Mouse (Mus musculus): ENCODE measurements around the gene Gne. TPM values are rescaled to one million over a fixed set of nuclear protein-coding genes. Genes with fewer than 3 reads are reported as not detected.

Gne gene
- polyA plus RNA-seq, 1 experiment from 2014 or later, result 33.1 TPM

DNA sequence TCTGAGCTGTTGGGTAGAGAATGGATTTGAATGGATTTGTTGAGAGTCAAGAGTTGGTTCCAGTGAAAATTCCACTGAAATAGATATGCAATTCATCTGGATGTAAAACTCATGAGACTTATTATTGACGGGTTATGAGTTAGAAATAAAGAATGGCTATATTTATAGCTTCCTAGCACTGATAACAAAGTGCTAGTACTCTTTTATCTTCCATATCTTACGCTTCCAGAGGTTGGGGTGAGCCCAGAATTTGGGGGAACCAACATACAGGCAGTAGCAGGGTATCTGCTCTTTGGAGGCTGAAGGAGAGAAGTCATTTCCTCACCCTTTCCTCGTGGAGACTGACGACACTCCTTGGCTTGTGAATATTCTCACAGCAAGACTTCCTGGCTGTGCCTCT is 9.6 kb downstream of the Gne start:
- Histone ChIP-seq H3K4me3 (ENCODE audit: low read depth, low read length) (no peak overlapping the region), H3K4me1 (ENCODE audit: insufficient read depth, low read depth, low read length) (no peaks in the 10 kb centered on the region; the same call in 1 of the 2 replicates), H3K27ac (ENCODE audit: low read length) (no peak overlapping the region), H3K36me3 (ENCODE audit: insufficient read depth, low read length) (no peaks in the 10 kb centered on the region), H3K9me3 (ENCODE audit: low read length) (no peaks in the 10 kb centered on the region), H3K4me2 (replicated peaks; ENCODE audit: low read depth, low read length) (no peak overlapping the region), H3K27me3 (replicated peaks; ENCODE audit: insufficient read depth, low read length) (no peaks in the 10 kb centered on the region), H3K9ac (replicated peaks; ENCODE audit: low read depth) (no peak overlapping the region)
- no peak for TF ChIP-seq CTCF (IDR thresholded peaks at IDR 0.05)
- no peak for TF ChIP-seq EP300 (IDR thresholded peaks at IDR 0.05)
- no peak for ATAC-seq
- 69% methylated on average over 4 of the region's 4 CpGs for WGBS
- DNase-seq (ENCODE audit: low spot score), result no peak

DNA sequence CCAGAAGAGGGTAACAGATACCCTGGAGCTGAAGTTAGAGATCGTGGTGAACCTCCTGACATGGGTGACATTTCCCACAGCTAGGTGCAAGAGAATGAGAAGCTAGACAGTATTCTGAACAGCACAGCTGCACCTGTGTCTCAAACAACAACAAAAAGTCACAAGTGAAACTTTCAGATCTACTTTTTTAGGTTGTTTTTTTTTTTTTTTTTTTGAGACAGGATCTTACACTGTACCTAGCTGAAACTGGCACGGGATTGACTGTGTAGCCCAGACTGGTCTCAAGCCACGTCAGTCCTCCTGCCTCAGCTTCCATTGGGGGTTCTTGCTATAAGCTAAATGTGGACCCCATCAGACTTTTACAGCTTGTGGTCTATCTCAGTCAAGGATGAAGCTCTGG is 10.2 kb downstream of the Gne start:
- no peak overlapping the region for H3K4me2 ChIP-seq (replicated peaks; ENCODE audit: low read depth, low read length)

DNA sequence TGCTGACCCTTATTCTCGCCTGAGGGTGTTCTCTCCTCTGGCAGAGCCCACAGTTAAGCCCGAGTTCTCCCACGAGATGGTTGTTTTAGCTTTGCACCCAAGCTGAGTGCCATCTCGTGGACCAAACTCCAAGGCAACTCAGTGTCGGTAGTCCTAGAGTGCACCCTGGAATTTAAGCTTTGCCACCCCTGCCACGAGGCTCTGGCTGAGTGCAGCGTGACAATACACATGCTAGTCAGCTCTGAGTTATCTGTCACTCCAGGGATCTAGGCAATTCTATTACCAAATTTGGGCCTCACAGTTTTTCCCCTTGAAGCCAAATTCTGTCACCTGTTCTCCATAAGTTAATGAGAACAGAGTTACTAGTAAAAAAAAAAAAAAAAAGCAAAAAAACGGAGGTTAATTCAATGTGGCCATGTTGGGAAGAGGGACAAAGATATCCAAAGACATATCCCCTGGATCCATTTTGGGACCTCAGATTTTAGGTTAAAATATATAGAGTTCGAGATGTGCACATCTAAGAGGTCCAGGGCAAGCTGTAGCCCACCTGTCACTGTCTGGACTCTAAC is 11.0 kb downstream of the Gne start:
- Histone ChIP-seq H3K9me3 (ENCODE audit: low read length) (no peaks in the 10 kb centered on the region), H3K27me3 (replicated peaks; ENCODE audit: insufficient read depth, low read length) (no peaks in the 10 kb centered on the region), H3K36me3 (ENCODE audit: insufficient read depth, low read length) (no peaks in the 10 kb centered on the region), H3K4me3 (ENCODE audit: low read depth, low read length) (peak overlapping the region; percentile 85), H3K4me1 (ENCODE audit: insufficient read depth, low read depth, low read length) (no peaks in the 10 kb centered on the region; the same call in 1 of the 2 replicates), H3K9ac (replicated peaks; ENCODE audit: low read depth) (peak overlapping the region; percentile 77), H3K27ac (ENCODE audit: low read length) (peak overlapping the region; percentile 92), H3K4me2 (replicated peaks; ENCODE audit: low read depth, low read length) (peak overlapping the region; percentile 97)
- TF ChIP-seq EP300 (IDR thresholded peaks at IDR 0.05) (no peak), CTCF (IDR thresholded peaks at IDR 0.05) (no peak)
- peak; percentile 54 for ATAC-seq
- no peak for DNase-seq (ENCODE audit: low spot score)
- 11% methylated on average over 9 of the region's 9 CpGs for WGBS

More for the DNA sequence above, 10.2 kb downstream of the Gne start:
- H3K27ac ChIP-seq (ENCODE audit: low read length), result no peak overlapping the region
- no peak overlapping the region for H3K9ac ChIP-seq (replicated peaks; ENCODE audit: low read depth)
- ATAC-seq (no peak), DNase-seq (ENCODE audit: low spot score) (no peak)
- no peaks in the 10 kb centered on the region for H3K27me3 ChIP-seq (replicated peaks; ENCODE audit: insufficient read depth, low read length)
- H3K4me1 ChIP-seq (ENCODE audit: insufficient read depth, low read depth, low read length), result no peaks in the 10 kb centered on the region; the same call in 1 of the 2 replicates
- H3K4me3 ChIP-seq (ENCODE audit: low read depth, low read length), result no peak overlapping the region
- no peaks in the 10 kb centered on the region for H3K9me3 ChIP-seq (ENCODE audit: low read length)
- H3K36me3 ChIP-seq (ENCODE audit: insufficient read depth, low read length), result no peaks in the 10 kb centered on the region
- WGBS, result 78% methylated on average over 3 of the region's 3 CpGs
- no peak for TF ChIP-seq EP300 (IDR thresholded peaks at IDR 0.05)
- no peak for TF ChIP-seq CTCF (IDR thresholded peaks at IDR 0.05)

DNA sequence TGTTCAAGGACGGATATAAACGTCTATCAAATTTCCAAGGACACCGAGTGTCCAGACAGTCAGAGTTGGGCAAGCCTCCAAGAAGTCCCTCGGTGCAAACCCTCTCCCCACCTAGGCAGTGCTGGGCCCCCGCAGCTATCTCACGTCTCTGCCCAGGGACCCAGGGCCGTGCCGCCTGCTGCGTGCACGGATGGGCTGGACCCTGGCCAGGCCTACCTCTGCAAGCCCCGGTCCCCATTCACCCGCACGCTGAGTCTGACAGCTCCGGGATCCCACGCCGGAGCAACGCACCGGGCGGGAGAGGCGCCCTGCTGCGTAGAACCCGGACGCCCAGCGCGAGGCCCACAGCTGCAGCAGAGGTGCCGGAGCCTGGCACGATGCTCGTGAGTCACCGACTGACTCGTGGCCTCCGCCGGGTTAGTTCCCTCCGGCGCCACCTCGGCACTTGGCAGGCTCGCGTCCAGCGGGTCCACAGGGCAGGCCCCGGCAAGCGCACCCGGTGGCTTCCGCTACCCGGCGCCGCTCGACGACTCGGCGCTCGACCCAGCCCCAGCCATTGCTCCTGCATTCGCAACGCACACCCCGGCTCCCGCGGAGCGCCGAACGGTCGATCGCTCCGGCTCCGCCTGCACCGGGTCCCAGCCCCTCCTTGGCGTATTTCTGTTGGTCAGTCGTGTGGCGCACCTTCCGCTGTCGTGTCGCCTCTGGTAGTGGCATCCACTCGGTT is 11.7 kb downstream of the Gne start:
- H3K9ac ChIP-seq (replicated peaks; ENCODE audit: low read depth), result peak overlapping the region; percentile 77
- WGBS, result under 1% methylated on average over 63 of the region's 70 CpGs
- DNase-seq (ENCODE audit: low spot score) (peak; percentile 94), ATAC-seq (peak; percentile 97)
- peak overlapping the region; percentile 92 for H3K27ac ChIP-seq (ENCODE audit: low read length)
- TF ChIP-seq EP300 (IDR thresholded peaks at IDR 0.05) (no peak), CTCF (IDR thresholded peaks at IDR 0.05) (no peak)
- peak overlapping the region; percentile 85 for H3K4me3 ChIP-seq (ENCODE audit: low read depth, low read length)
- no peaks in the 10 kb centered on the region for H3K27me3 ChIP-seq (replicated peaks; ENCODE audit: insufficient read depth, low read length)
- peak overlapping the region; percentile 97 for H3K4me2 ChIP-seq (replicated peaks; ENCODE audit: low read depth, low read length)
- H3K9me3 ChIP-seq (ENCODE audit: low read length), result no peaks in the 10 kb centered on the region
- H3K4me1 ChIP-seq (ENCODE audit: insufficient read depth, low read depth, low read length), result peaks cover under 1% of the 10 kb centered on the region; the same call in 1 of the 2 replicates
- H3K36me3 ChIP-seq (ENCODE audit: insufficient read depth, low read length), result no peaks in the 10 kb centered on the region

DNA sequence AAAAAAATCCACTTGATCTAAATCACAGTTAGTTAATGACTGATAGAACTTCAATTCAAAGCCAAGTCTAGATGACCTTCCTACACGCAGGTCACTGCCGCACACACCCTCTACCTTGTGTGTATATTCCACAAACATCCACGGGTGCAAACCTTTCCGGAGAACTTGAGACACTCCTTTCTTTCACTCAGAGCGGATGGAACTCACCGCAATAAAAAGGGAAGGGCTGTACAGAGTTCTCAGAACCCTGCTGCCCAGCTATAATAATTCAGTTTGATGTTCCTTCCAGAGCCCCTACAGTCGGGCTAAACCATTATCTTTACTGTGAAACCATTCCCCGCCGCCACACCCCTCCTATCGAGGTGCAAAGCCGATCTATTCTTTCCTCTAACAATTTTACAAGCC is 12.2 kb downstream of the Gne start:
- peak overlapping the region; percentile 97 for H3K4me2 ChIP-seq (replicated peaks; ENCODE audit: low read depth, low read length)
- TF ChIP-seq CTCF (IDR thresholded peaks at IDR 0.05), result no peak
- TF ChIP-seq EP300 (IDR thresholded peaks at IDR 0.05), result no peak
- peak overlapping the region; percentile 77 for H3K9ac ChIP-seq (replicated peaks; ENCODE audit: low read depth)
- H3K36me3 ChIP-seq (ENCODE audit: insufficient read depth, low read length), result no peaks in the 10 kb centered on the region
- 2% methylated on average over 11 of the region's 11 CpGs for WGBS
- H3K4me3 ChIP-seq (ENCODE audit: low read depth, low read length), result peak overlapping the region; percentile 85
- ATAC-seq (peak; percentile 3; the same call in 1 of the 2 replicates), DNase-seq (ENCODE audit: low spot score) (no peak)
- no peaks in the 10 kb centered on the region for H3K27me3 ChIP-seq (replicated peaks; ENCODE audit: insufficient read depth, low read length)
- peak overlapping the region; percentile 92 for H3K27ac ChIP-seq (ENCODE audit: low read length)
- peaks cover 6% of the 10 kb centered on the region; the same call in 1 of the 2 replicates for H3K4me1 ChIP-seq (ENCODE audit: insufficient read depth, low read depth, low read length)
- H3K9me3 ChIP-seq (ENCODE audit: low read length), result no peaks in the 10 kb centered on the region

DNA sequence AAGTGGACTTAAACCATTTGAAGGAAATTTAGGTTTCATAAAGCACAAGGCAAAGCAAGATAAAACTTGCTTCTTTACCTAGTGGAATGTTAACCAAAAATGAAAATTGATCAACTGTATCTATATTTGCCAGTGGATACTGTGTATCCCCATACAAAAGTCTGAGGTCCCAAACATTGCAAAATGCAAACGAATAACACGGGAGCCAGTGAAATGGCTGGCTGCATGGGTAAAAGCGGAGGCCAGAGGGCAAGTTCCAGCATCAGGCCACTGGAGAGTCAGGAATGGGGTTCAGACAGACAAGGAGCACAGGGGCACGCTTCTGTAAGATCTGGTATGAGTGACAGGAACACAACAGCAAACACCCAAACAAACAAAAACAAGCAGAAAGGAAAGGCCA is 13.3 kb downstream of the Gne start:
- Histone ChIP-seq H3K4me2 (replicated peaks; ENCODE audit: low read depth, low read length) (peak overlapping the region; percentile 97; the same call in 1 of the 2 replicates), H3K36me3 (ENCODE audit: insufficient read depth, low read length) (no peaks in the 10 kb centered on the region), H3K4me3 (ENCODE audit: low read depth, low read length) (peak overlapping the region; percentile 85; the same call in 1 of the 2 replicates), H3K27me3 (replicated peaks; ENCODE audit: insufficient read depth, low read length) (no peaks in the 10 kb centered on the region), H3K9me3 (ENCODE audit: low read length) (no peaks in the 10 kb centered on the region), H3K9ac (replicated peaks; ENCODE audit: low read depth) (0 out of 2 replicates have a peak overlapping the region, but pooled peaks have one; percentile 77), H3K27ac (ENCODE audit: low read length) (peak overlapping the region; percentile 92), H3K4me1 (ENCODE audit: insufficient read depth, low read depth, low read length) (peaks cover 9% of the 10 kb centered on the region; the same call in 1 of the 2 replicates)
- no peak for DNase-seq (ENCODE audit: low spot score)
- no peak for TF ChIP-seq EP300 (IDR thresholded peaks at IDR 0.05)
- no peak for TF ChIP-seq CTCF (IDR thresholded peaks at IDR 0.05)
- 67% methylated on average over 4 of the region's 4 CpGs for WGBS
- ATAC-seq, result no peak
